Mouse (Mus musculus): ENCODE results near the gene Uprt.

- TF ChIP-seq ZC3H11A (IDR thresholded peaks at IDR 0.05; ENCODE audit: borderline replicate concordance, low read depth, low read length), result no peak
- TF ChIP-seq CHD2 (IDR thresholded peaks at IDR 0.05; ENCODE audit: low read depth, low read length), result no peak
- TF ChIP-seq ZNF384 (IDR thresholded peaks at IDR 0.05; ENCODE audit: low read depth, low read length), result no peak
Observed at GRCm38 (mm10) chrX:104433456-104433855, 49.2 kb upstream of the Uprt start.
